Comparison of ENCODE assay signal across 25 mouse cellular contexts in genomic region chr10:53537596-53537995, GRCm38 (mm10). TPM values are rescaled to one million over a fixed set of nuclear protein-coding genes. Genes with fewer than 3 reads are reported as not detected.
DNase-seq lines count a peak whose midpoint lies in the region; ATAC-seq and TF ChIP-seq lines count a peak whose summit lies in the region.
"Had no signal": no experiment of that assay in that cellular context is flagged by ENCODE, and none has a peak within 500 bp of the region (broad histone marks: within the 10 kb centered on the region; RNA-seq: fewer than 3 reads in every experiment).

No protein-coding gene starts in this region.

- peaks cover 42% of the 10 kb centered on the region for H3K36me3 ChIP-seq in heart, embryonic 10.5 days
- peaks cover 44% of the 10 kb centered on the region for H3K36me3 ChIP-seq in limb, embryonic 13.5 days
- peaks cover 37% of the 10 kb centered on the region for H3K36me3 ChIP-seq in limb, embryonic 10.5 days
- H3K36me3 ChIP-seq in myocyte (ENCODE audit: control insufficient read depth, insufficient read depth): no peaks in the 10 kb centered on the region

- no peak overlapping the region for H3K4me3 ChIP-seq in heart, embryonic 10.5 days
- no peak overlapping the region for H3K4me3 ChIP-seq in limb, embryonic 13.5 days
- no peak overlapping the region for H3K4me3 ChIP-seq in limb, embryonic 10.5 days
- no peak overlapping the region for H3K4me3 ChIP-seq in myocyte
- H3K4me3 ChIP-seq: embryonic facial prominence, embryonic 12.5 days; erythroblast, embryonic 14.5 days; forebrain, embryonic 13.5 days; gastrocnemius, adult 2 months; heart, adult 2 months; hindbrain, embryonic 13.5 days had no signal

- no peaks in the 10 kb centered on the region for H3K4me1 ChIP-seq in heart, embryonic 10.5 days
- H3K4me1 ChIP-seq in limb, embryonic 13.5 days: no peaks in the 10 kb centered on the region
- no peaks in the 10 kb centered on the region for H3K4me1 ChIP-seq in limb, embryonic 10.5 days
- H3K4me1 ChIP-seq: embryonic facial prominence, embryonic 12.5 days; forebrain, embryonic 13.5 days; hindbrain, embryonic 13.5 days had no signal

- no peak overlapping the region for H3K27ac ChIP-seq in heart, embryonic 10.5 days
- H3K27ac ChIP-seq in limb, embryonic 13.5 days: no peak overlapping the region
- no peak overlapping the region for H3K27ac ChIP-seq in limb, embryonic 10.5 days
- H3K27ac ChIP-seq: embryonic facial prominence, embryonic 12.5 days; forebrain, embryonic 13.5 days; gastrocnemius, adult 2 months; heart, adult 2 months; hindbrain, embryonic 13.5 days had no signal

- H3ac ChIP-seq in myocyte (ENCODE audit: control insufficient read depth, insufficient read length): no peak overlapping the region

- TF ChIP-seq POLR2A in myocyte (IDR thresholded peaks at IDR 0.05; ENCODE audit: insufficient read length, low read depth): no peak

- H3K4me2 ChIP-seq in limb, embryonic 13.5 days (replicated peaks): no peak overlapping the region
- H3K4me2 ChIP-seq in myocyte (ENCODE audit: low read depth): no peak overlapping the region
- H3K4me2 ChIP-seq: embryonic facial prominence, embryonic 12.5 days; forebrain, embryonic 13.5 days; heart, embryonic 11.5 days; hindbrain, embryonic 13.5 days had no signal

- DNase-seq in heart, embryonic 10.5 days (ENCODE audit: low spot score): peak; percentile 3
- no peak for DNase-seq in heart, adult 18-20 months
- no peak for DNase-seq in limb, embryonic 10.5 days (ENCODE audit: low spot score)
- peak; percentile 36 to 53 for DNase-seq in right cerebral cortex, postnatal 10 days (ENCODE audit: low spot score in 2 of 2)
- DNase-seq in right cerebral cortex, postnatal 36 days (ENCODE audit: low spot score in 2 of 2): no peak
- DNase-seq in adrenal gland, adult 18-20 months (ENCODE audit: low spot score in 2 of 2): no peak
- DNase-seq: adrenal gland, adult 8-10 months; adrenal gland, postnatal 25 days; cerebellum, adult 18-20 months; cerebellum, adult 9-10 months; cerebellum, postnatal 14 days; gastrocnemius, adult 2 months; gastrocnemius, postnatal 14 days; heart, adult 2 months had no signal

- no peaks in the 10 kb centered on the region for H3K79me2 ChIP-seq in myocyte (ENCODE audit: control insufficient read depth, insufficient read depth)

- ATAC-seq in limb, embryonic 13.5 days (ENCODE audit: low FRiP score, low read depth): peak; percentile 61
- ATAC-seq: CD4-positive, CD25-positive, alpha-beta regulatory T cell, adult 4 months; forebrain, embryonic 13.5 days; forebrain, embryonic 16.5 days; hindbrain, embryonic 16.5 days; inflammation-experienced regulatory T-cells, adult 6 months had no signal

- H3K9me3 ChIP-seq in heart, embryonic 10.5 days: no peaks in the 10 kb centered on the region
- no peaks in the 10 kb centered on the region for H3K9me3 ChIP-seq in limb, embryonic 13.5 days
- no peaks in the 10 kb centered on the region for H3K9me3 ChIP-seq in limb, embryonic 10.5 days (replicated peaks)
- H3K9me3 ChIP-seq: embryonic facial prominence, embryonic 12.5 days; forebrain, embryonic 13.5 days; hindbrain, embryonic 13.5 days had no signal

- WGBS in heart, embryonic 10.5 days: 84% methylated on average over 7 of the region's 7 CpGs
- WGBS in limb, embryonic 13.5 days: 82% methylated on average over 7 of the region's 7 CpGs
- 86% methylated on average over 7 of the region's 7 CpGs for whole genome bisulfite sequencing in limb, embryonic 10.5 days

- H3K27me3 ChIP-seq in heart, embryonic 10.5 days (ENCODE audit: insufficient read depth, poor library complexity, severe bottlenecking): no peaks in the 10 kb centered on the region
- H3K27me3 ChIP-seq in limb, embryonic 13.5 days: no peaks in the 10 kb centered on the region
- H3K27me3 ChIP-seq in limb, embryonic 10.5 days (ENCODE audit: low read depth, poor library complexity, severe bottlenecking): no peaks in the 10 kb centered on the region
- H3K27me3 ChIP-seq in myocyte (ENCODE audit: control insufficient read depth, insufficient read depth, insufficient read length): no peaks in the 10 kb centered on the region
- H3K27me3 ChIP-seq: embryonic facial prominence, embryonic 12.5 days; forebrain, embryonic 13.5 days; hindbrain, embryonic 13.5 days had no signal

- no peak overlapping the region for H3K9ac ChIP-seq in limb, embryonic 13.5 days
- H3K9ac ChIP-seq: embryonic facial prominence, embryonic 12.5 days; forebrain, embryonic 13.5 days; hindbrain, embryonic 13.5 days had no signal

TF ChIP-seq in myocyte, 11 proteins besides CTCF, POLR2A, EP300 and RAD21:
- no peak for TF ChIP-seq SRF (IDR thresholded peaks at IDR 0.05; ENCODE audit: control insufficient read depth, insufficient read length, low read depth)
- peak in 2 of 3 experiments; percentile 25 to 64 for TF ChIP-seq MYOD1 (IDR thresholded peaks at IDR 0.05; ENCODE audit: control insufficient read depth in 1 of 3, insufficient read length in 2 of 3, low read depth in 2 of 3)
- no peak for TF ChIP-seq CEBPB (IDR thresholded peaks at IDR 0.05; ENCODE audit: insufficient read depth, poor library complexity, severe bottlenecking)
- peak in 1 of 3 experiments; percentile 33 for TF ChIP-seq MYOG (IDR thresholded peaks at IDR 0.05; ENCODE audit: control insufficient read depth in 1 of 3, insufficient read depth in 1 of 3, insufficient read length in 2 of 3, low read depth in 2 of 3)

RNA-seq across cellular contexts. Expression of gene Asf1a, which starts 59.0 kb away (rescaled TPM):
- 89.9 and 110 TPM in 2 replicates for polyA plus RNA-seq in heart, embryonic 10.5 days (2016; fragmentation: Nextera tagmentation; extraction: Ambion mirVana)
- 10 to 100 TPM; 28.3 to 29.4 TPM for total RNA-seq in heart, adult 18-20 months (2021)
- 127 and 135 TPM in 2 replicates for polyA plus RNA-seq in limb, embryonic 13.5 days (2015; fragmentation: Nextera tagmentation; extraction: Ambion mirVana)
- 176 and 177 TPM in 2 replicates for polyA plus RNA-seq in limb, embryonic 10.5 days (2016; fragmentation: Nextera tagmentation; extraction: Ambion mirVana)
- 14.2 TPM for polyA plus RNA-seq in myocyte (2012; fragmentation: generic; extraction: Trizol)
- total RNA-seq in adrenal gland, adult 18-20 months (2021): 10 to 100 TPM; 27.2 to 29.9 TPM

Comparison
In these comparisons a context has a peak if more than half of its experiments do, and no peak if none do; other contexts are left out.
1. DNase-seq: peak in heart, embryonic 10.5 days (single experiment) and right cerebral cortex, postnatal 10 days (2 of 2); none in heart, adult 18-20 months (0 of 2), limb, embryonic 10.5 days (single experiment), right cerebral cortex, postnatal 36 days (0 of 2) and adrenal gland, adult 18-20 months (0 of 2).